Mouse (Mus musculus): ENCODE measurements around the gene Cacnb3. TPM values are rescaled to one million over a fixed set of nuclear protein-coding genes. Genes with fewer than 3 reads are reported as not detected.
"Not testable (repeated sequence)": the region's sequence is repeated elsewhere in the genome, so short reads cannot be mapped to it uniquely, and the experiment has no call there.

The Cacnb3 gene
- 45.7 and 48.2 TPM in 2 replicates for polyA plus RNA-seq (2015; fragmentation: Nextera tagmentation; extraction: Ambion mirVana)

DNA sequence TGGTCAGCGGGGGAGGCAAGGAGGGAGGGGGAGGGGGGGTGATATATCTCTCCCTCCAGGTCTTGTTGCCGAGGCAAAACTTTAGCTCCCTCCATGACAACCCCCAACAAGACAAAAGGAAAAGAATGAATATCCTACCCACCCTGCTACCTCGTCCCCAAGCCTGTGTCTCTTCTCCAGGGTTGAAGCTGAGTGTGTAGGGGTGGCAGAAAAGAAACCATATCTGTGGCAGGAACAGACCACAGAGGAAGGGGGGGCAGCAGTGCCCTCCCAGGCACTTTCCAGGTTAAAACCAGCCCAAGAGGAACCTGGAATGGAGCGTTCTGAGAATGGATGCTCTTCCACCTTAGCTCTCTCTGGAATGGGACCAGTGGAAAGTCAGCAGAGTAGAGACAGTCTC is at the start of gene Cacnb3:
Gene Cacnb3, plus strand, starts transcription at position 301 of the 400 bp plus-strand sequence.
- Histone ChIP-seq H3K4me2 (replicated peaks) (peak within 1 kb of the TSS; percentile 87), H3K4me3 (replicated peaks) (peak within 1 kb of the TSS; percentile 75), H3K9ac (0 out of 2 replicates have a peak within 1 kb of the TSS, but pooled peaks have one; percentile 15), H3K9me3 (replicated peaks) (no peaks in the 10 kb centered on the region), H3K27me3 (peaks cover 8% of the 10 kb centered on the region; the same call in 1 of the 2 replicates), H3K4me1 (peaks cover 68% of the 10 kb centered on the region), H3K36me3 (no peaks in the 10 kb centered on the region), H3K27ac (replicated peaks) (peak within 1 kb of the TSS; percentile 75; the same call in 1 of the 2 replicates)
- WGBS = 30% methylated on average over 4 of the region's 4 CpGs
- no peak for ATAC-seq (ENCODE audit: insufficient number of reproducible peaks, low FRiP score, low TSS enrichment, low read depth)

DNA sequence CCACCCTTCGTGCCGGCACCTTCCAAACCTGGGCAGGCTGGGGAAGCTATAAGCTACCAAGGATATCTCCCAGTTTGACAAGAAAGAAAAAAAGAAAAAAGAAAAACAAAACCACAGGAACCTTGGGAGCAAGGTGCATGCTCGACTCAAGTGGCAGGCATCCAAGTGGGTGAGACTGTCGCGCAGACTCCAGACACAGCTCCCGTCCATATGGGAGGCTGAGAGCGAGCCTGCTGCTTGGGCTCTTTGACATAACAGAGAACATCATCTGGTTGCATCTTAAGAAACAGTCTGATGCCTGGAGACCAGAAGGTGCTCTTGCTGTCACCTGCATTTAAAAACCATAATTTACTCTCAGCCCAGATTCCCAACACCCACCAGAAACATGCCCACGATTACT is 48.2 kb upstream of the Cacnb3 start:
- ATAC-seq (ENCODE audit: insufficient number of reproducible peaks, low FRiP score, low TSS enrichment, low read depth) = no peak
- Histone ChIP-seq H3K4me2 (replicated peaks) (no peak overlapping the region), H3K4me3 (replicated peaks) (no peak overlapping the region), H3K9ac (no peak overlapping the region), H3K4me1 (no peaks in the 10 kb centered on the region), H3K27me3 (no peaks in the 10 kb centered on the region), H3K27ac (replicated peaks) (no peak overlapping the region), H3K9me3 (replicated peaks) (no peaks in the 10 kb centered on the region), H3K36me3 (no peaks in the 10 kb centered on the region)
- 58% methylated on average over 8 of the region's 8 CpGs for WGBS

DNA sequence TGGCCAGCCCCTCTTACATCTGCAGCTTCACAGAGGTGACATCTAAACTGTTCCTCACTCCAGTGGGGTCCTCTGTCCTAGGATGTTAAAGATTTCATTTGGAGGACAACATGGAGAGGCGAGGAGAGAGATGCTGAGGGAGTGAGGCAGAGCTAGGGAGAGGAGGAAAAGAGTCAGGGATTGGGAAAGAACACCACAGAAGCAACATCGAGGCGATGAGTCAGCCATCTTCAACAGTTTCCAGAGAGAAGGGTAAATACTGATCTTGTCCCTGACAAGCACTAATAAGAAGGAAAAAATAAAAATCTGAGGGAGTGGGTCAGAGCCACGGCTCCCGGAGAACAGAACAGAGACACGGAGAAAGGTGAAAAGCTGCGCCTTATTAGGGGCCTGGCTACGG is 47.6 kb upstream of the Cacnb3 start:
- Histone ChIP-seq H3K9ac (no peak overlapping the region), H3K9me3 (replicated peaks) (no peaks in the 10 kb centered on the region), H3K27ac (replicated peaks) (no peak overlapping the region), H3K36me3 (no peaks in the 10 kb centered on the region), H3K27me3 (no peaks in the 10 kb centered on the region), H3K4me1 (no peaks in the 10 kb centered on the region), H3K4me3 (replicated peaks) (no peak overlapping the region), H3K4me2 (replicated peaks) (no peak overlapping the region)
- 64% methylated on average over 8 of the region's 8 CpGs for WGBS
- ATAC-seq (ENCODE audit: insufficient number of reproducible peaks, low FRiP score, low TSS enrichment, low read depth) = no peak

DNA sequence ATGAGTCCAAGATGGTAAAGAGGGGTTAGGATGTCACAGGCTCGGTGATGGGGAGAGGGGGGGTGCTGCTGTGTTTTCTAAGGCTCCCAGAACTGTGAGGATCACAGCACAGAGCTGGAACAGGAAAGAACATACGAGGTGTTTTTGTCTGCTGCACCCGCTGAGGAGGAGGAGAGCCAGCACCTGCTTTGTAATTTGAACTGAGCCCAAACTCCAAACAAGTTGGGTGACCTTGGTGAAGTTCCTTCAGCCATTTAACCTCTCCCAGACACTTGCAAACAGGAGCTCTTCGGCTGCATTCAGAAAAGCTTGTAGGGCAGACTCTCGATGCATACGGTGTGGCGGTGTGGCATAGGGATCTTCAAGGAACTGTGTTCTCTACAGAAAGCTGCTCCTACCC is 45.2 kb upstream of the Cacnb3 start:
- WGBS = 37% methylated on average over 7 of the region's 7 CpGs
- Histone ChIP-seq H3K36me3 (peaks cover 12% of the 10 kb centered on the region; the same call in 1 of the 2 replicates), H3K4me3 (replicated peaks) (no peak overlapping the region), H3K9ac (no peak overlapping the region), H3K4me2 (replicated peaks) (no peak overlapping the region), H3K9me3 (replicated peaks) (no peaks in the 10 kb centered on the region), H3K4me1 (no peaks in the 10 kb centered on the region), H3K27ac (replicated peaks) (no peak overlapping the region), H3K27me3 (no peaks in the 10 kb centered on the region)
- ATAC-seq (ENCODE audit: insufficient number of reproducible peaks, low FRiP score, low TSS enrichment, low read depth) = no peak

DNA sequence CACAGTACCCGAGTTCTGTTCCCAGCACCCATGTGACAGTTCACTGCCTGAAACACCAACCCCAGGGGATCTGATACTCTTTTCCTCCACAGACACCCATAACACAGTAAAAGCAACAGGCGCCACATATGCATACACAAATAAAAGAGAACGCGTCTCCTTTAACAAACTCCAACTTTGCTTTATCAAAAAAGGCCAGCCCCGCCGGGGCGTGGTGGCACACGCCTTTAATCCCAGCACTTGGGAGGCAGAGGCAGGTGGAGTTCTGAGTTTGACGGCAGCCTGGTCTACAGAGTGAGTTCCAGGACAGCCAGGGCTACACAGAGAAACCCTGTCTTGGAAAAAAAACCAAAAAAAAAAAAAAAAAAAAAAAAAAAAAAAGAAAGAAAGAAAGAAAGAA is 44.5 kb upstream of the Cacnb3 start:
- H3K27me3 ChIP-seq; H3K9me3 ChIP-seq (replicated peaks); H3K9ac ChIP-seq; H3K27ac ChIP-seq (replicated peaks); ATAC-seq (ENCODE audit: insufficient number of reproducible peaks, low FRiP score, low TSS enrichment, low read depth); H3K4me1 ChIP-seq; H3K4me3 ChIP-seq (replicated peaks); H3K4me2 ChIP-seq (replicated peaks): not testable (repeated sequence)
- WGBS = 73% methylated on average over 9 of the region's 9 CpGs
- H3K36me3 ChIP-seq = peaks cover 18% of the 10 kb centered on the region; the same call in 1 of the 2 replicates

DNA sequence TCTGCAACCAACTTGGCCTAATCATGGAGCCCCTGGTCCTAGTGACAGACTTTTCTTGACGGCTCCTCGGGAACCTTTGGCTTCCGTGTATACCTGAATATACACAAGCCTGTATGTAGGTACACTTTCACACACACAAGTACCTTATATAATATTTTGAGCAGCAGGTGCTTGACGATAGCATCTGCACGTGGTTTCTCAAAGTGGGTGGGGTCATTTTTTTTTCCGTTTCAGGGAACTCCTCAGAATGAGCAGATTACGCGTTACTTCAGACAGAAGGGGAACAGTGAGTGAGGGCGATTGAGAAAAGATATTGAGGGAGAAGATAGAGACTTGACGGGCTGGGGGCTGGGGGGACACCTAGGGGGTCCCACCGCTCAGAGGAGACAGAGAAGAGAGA is 42.9 kb upstream of the Cacnb3 start:
- 80% methylated on average over 11 of the region's 11 CpGs for WGBS
- H3K4me3 ChIP-seq (replicated peaks) = no peak overlapping the region
- no peak overlapping the region for H3K4me2 ChIP-seq (replicated peaks)
- no peak for ATAC-seq (ENCODE audit: insufficient number of reproducible peaks, low FRiP score, low TSS enrichment, low read depth)
- H3K9ac ChIP-seq = no peak overlapping the region
- H3K9me3 ChIP-seq (replicated peaks) = no peaks in the 10 kb centered on the region
- no peaks in the 10 kb centered on the region for H3K4me1 ChIP-seq
- H3K36me3 ChIP-seq = peaks cover 33% of the 10 kb centered on the region
- H3K27ac ChIP-seq (replicated peaks) = no peak overlapping the region
- no peaks in the 10 kb centered on the region for H3K27me3 ChIP-seq

DNA sequence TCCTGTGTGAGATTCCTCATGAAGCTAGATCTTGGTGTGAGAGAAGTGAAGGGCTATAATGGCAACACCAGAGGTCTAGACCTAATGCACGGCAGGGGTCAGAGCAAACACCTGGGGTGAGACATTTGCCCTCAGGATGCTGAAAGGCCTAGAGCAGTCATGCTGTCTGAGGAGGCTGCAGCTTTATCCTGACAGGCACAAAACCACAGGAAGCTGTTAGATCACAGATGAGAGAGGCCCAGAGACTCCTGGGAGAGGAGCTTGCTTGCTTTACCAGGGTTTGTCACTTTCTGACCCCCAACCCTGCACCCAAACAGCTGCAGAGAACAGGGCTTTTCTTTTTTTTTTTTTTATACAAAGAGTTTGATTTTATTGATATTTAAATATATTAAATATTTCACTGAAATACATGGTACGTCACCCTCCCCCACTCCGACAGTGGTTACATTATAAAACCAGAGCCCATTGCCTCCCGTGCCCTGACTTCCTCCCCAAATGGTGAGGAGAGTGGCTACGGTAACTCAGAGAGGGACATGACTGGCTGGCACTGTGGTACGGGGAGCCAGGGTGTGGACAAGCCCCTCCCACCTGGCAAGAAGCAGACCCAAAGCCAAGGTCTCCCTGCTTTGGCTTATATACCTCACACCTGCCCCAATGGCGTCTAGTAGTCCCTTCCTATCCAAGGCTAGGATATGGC is 40.9 kb upstream of the Cacnb3 start:
- H3K9me3 ChIP-seq (replicated peaks) = no peaks in the 10 kb centered on the region
- no peak overlapping the region for H3K4me3 ChIP-seq (replicated peaks)
- no peaks in the 10 kb centered on the region for H3K4me1 ChIP-seq
- H3K9ac ChIP-seq = no peak overlapping the region
- no peak overlapping the region for H3K27ac ChIP-seq (replicated peaks)
- H3K27me3 ChIP-seq = no peaks in the 10 kb centered on the region
- ATAC-seq (ENCODE audit: insufficient number of reproducible peaks, low FRiP score, low TSS enrichment, low read depth) = no peak
- H3K4me2 ChIP-seq (replicated peaks) = no peak overlapping the region
- peaks cover 54% of the 10 kb centered on the region for H3K36me3 ChIP-seq
- 67% methylated on average over 7 of the region's 7 CpGs for WGBS

DNA sequence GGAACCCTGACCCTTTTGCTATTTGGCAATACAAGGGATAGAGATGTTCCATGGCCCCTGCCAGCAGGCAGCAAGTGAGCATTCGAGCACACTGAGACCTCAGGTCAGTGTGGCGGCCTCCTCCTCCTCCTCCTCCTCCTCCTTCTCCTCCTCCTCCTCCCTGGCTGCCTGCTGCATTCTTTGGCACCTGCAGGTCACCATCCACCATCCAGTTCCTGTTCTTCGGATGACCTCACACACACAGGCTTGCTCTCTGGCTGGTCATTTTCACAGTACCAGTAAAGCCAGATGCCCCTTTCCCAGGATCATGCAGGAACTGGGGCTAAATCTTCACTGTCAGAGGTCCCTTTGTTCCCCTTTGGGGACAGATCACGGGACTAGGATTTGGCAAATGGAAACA is 39.2 kb upstream of the Cacnb3 start:
- peaks cover 70% of the 10 kb centered on the region for H3K36me3 ChIP-seq
- no peak for ATAC-seq (ENCODE audit: insufficient number of reproducible peaks, low FRiP score, low TSS enrichment, low read depth)
- H3K27me3 ChIP-seq = no peaks in the 10 kb centered on the region

DNA sequence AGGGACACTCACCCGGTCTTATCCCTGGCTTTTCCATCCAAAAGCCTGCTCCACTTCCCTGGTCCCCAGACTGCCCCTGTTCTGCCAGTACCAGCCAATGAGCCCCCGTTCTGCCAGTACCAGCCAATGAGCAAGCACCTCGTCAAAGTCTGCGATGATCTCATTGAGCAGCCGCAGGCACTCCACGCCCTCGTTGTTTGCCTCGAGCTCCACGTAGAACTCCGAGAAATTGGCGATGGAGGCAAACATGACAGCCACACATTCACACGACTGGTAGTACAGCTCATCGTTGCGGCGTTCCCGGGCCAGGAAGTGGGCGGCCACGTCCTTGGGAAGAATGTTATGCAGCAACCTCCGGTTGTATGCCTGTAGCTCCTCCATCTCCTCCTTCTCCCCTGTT is 36.4 kb upstream of the Cacnb3 start:
- Histone ChIP-seq H3K9ac (no peak overlapping the region), H3K27ac (replicated peaks) (no peak overlapping the region), H3K4me3 (replicated peaks) (no peak overlapping the region), H3K9me3 (replicated peaks) (no peaks in the 10 kb centered on the region), H3K4me1 (no peaks in the 10 kb centered on the region), H3K27me3 (no peaks in the 10 kb centered on the region), H3K36me3 (peaks cover 97% of the 10 kb centered on the region), H3K4me2 (replicated peaks) (no peak overlapping the region)
- 83% methylated on average over 19 of the region's 19 CpGs for WGBS
- no peak for ATAC-seq (ENCODE audit: insufficient number of reproducible peaks, low FRiP score, low TSS enrichment, low read depth)

More for the DNA sequence above, 39.2 kb upstream of the Cacnb3 start:
- H3K4me2 ChIP-seq (replicated peaks) = no peak overlapping the region
- WGBS = 62% methylated on average over 4 of the region's 4 CpGs
- no peak overlapping the region for H3K9ac ChIP-seq
- no peaks in the 10 kb centered on the region for H3K4me1 ChIP-seq
- no peaks in the 10 kb centered on the region for H3K9me3 ChIP-seq (replicated peaks)
- H3K4me3 ChIP-seq (replicated peaks) = no peak overlapping the region
- H3K27ac ChIP-seq (replicated peaks) = no peak overlapping the region

DNA sequence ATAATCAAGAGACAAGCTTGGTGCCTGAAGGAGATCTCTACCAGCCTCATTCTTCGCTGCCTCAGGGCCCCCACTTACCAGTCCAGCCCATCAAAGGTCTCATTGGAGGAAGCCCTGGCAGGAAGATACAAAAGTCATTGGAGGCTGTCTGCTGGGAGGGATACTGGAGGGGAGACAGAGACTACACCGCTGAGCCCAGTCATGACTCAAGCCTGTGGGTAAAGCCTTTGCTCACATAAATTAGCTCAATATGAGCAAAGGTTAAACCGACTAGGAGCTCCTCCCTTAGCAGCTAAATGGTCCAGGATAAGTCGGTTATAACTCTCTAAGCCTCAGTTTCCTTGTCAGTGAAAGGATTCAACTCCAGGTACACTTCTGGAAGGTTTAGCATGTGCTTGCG is 35.6 kb upstream of the Cacnb3 start:
- Histone ChIP-seq H3K4me2 (replicated peaks) (no peak overlapping the region), H3K27ac (replicated peaks) (no peak overlapping the region), H3K4me3 (replicated peaks) (no peak overlapping the region), H3K9me3 (replicated peaks) (no peaks in the 10 kb centered on the region), H3K36me3 (peaks cover 98% of the 10 kb centered on the region), H3K4me1 (no peaks in the 10 kb centered on the region), H3K27me3 (no peaks in the 10 kb centered on the region), H3K9ac (no peak overlapping the region)
- WGBS = 86% methylated on average over 5 of the region's 5 CpGs
- ATAC-seq (ENCODE audit: insufficient number of reproducible peaks, low FRiP score, low TSS enrichment, low read depth) = no peak

DNA sequence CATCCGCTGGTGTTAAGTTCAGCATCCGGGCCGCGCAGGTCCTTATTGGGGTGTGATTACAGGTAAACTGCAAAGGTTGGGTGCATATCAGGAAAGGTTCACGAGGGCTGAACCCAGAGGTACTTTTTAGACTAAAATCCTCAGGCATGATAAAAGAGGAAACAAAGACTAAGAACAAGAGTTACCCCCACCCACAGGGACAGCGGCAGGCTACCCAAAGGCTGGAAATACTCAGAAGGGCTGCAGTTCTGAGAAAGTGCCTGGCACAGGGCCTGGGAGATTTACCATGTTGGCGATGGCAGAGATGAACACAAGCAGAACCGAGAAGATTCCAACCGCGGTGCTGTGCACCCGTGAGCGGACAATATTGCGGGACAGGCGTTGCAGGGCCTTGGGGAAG is 34.0 kb upstream of the Cacnb3 start:
- Histone ChIP-seq H3K36me3 (peaks cover 96% of the 10 kb centered on the region), H3K9ac (no peak overlapping the region), H3K27ac (replicated peaks) (no peak overlapping the region), H3K4me2 (replicated peaks) (no peak overlapping the region), H3K4me1 (peaks cover 3% of the 10 kb centered on the region), H3K9me3 (replicated peaks) (no peaks in the 10 kb centered on the region), H3K4me3 (replicated peaks) (no peak overlapping the region), H3K27me3 (no peaks in the 10 kb centered on the region)
- ATAC-seq (ENCODE audit: insufficient number of reproducible peaks, low FRiP score, low TSS enrichment, low read depth) = no peak
- 95% methylated on average over 14 of the region's 14 CpGs for WGBS
